Mouse (Mus musculus) retina, postnatal 7 days (tissue): ENCODE data around the gene Jmjd1c.
A peak's percentile ranks its signal among the peaks of the same experiment; 100 is the strongest.

ENCODE experiments used
- DNase-seq: peaks from one replicate; pipeline ENCODE4 v3.0.0-alpha.2; 2012; ENCODE audit warnings: low read depth, low spot score

Gene Jmjd1c

GRCm38 (mm10) chr10:67226109-67226508, 130.2 kb downstream of the Jmjd1c start:
- no peak for DNase-seq

- no peak for DNase-seq
Measured at GRCm38 (mm10) chr10:67226543-67226942, 130.6 kb downstream of the Jmjd1c start.

- DNase-seq = no peak
Measured at GRCm38 (mm10) chr10:67230439-67230838, 134.5 kb downstream of the Jmjd1c start.

- DNase-seq = peak; percentile 17
Measured at GRCm38 (mm10) chr10:67247145-67247544, 151.2 kb downstream of the Jmjd1c start.

GRCm38 (mm10) chr10:67249486-67249885, 153.6 kb downstream of the Jmjd1c start:
- no peak for DNase-seq

GRCm38 (mm10) chr10:67250846-67251245, 154.9 kb downstream of the Jmjd1c start:
- DNase-seq = no peak

GRCm38 (mm10) chr10:67252353-67252752, 156.4 kb downstream of the Jmjd1c start:
- DNase-seq = no peak

- DNase-seq = no peak
Measured at GRCm38 (mm10) chr10:67253115-67253514, 157.2 kb downstream of the Jmjd1c start.

- DNase-seq = peak; percentile 38
Measured at GRCm38 (mm10) chr10:67264852-67265251, 168.9 kb downstream of the Jmjd1c start.

GRCm38 (mm10) chr10:67275916-67276315, 180.0 kb downstream of the Jmjd1c start:
- DNase-seq = no peak

GRCm38 (mm10) chr10:67281852-67282251, 185.9 kb downstream of the Jmjd1c start:
- DNase-seq = no peak

- DNase-seq = no peak
Measured at GRCm38 (mm10) chr10:67282531-67282930, 186.6 kb downstream of the Jmjd1c start.

GRCm38 (mm10) chr10:67283516-67283915, 187.6 kb downstream of the Jmjd1c start:
- no peak for DNase-seq

- no peak for DNase-seq
Measured at GRCm38 (mm10) chr10:67284311-67284710, 188.4 kb downstream of the Jmjd1c start.

GRCm38 (mm10) chr10:67284761-67285175, 188.8 kb downstream of the Jmjd1c start:
- DNase-seq = peak; percentile 27

- peak; percentile 88 for DNase-seq
Measured at GRCm38 (mm10) chr10:67285176-67285814, 189.4 kb downstream of the Jmjd1c start, which contains the start of gene Nrbf2. Nrbf2 (minus strand) TSS chr10:67285305.

GRCm38 (mm10) chr10:67287877-67288276, 192.0 kb downstream of the Jmjd1c start:
- no peak for DNase-seq

- DNase-seq = no peak
Measured at GRCm38 (mm10) chr10:67290622-67291021, 194.7 kb downstream of the Jmjd1c start.

GRCm38 (mm10) chr10:67291087-67291486, 195.2 kb downstream of the Jmjd1c start:
- DNase-seq = no peak

- no peak for DNase-seq
Measured at GRCm38 (mm10) chr10:67295331-67295730, 199.4 kb downstream of the Jmjd1c start.

GRCm38 (mm10) chr10:67295938-67296466, 200.1 kb downstream of the Jmjd1c start:
- no peak for DNase-seq

- no peak for DNase-seq
Measured at GRCm38 (mm10) chr10:67296482-67297152, 200.7 kb downstream of the Jmjd1c start.
